Mouse (Mus musculus) large intestine, adult 2 months (tissue): ENCODE results near the gene Asgr1. TPM values are rescaled to one million over a fixed set of nuclear protein-coding genes. Genes with fewer than 3 reads are reported as not detected.

Experiments
- polyA plus RNA-seq: library from polyadenylated mRNA; depleted of rRNA; stranded (reverse); fragments of >200 nt; gene quantifications from 2 replicates; pipeline ENCODE4 v1.2.3, GENCODE M21; 2012; rRNA removed

The Asgr1 gene
- polyA plus RNA-seq, 1 experiment: not detected

Other genes starting within 250 kb of the Asgr1 start
- gene Tmem102, start 248.5 kb upstream of the Asgr1 start, polyA plus RNA-seq: 38.7 and 39.1 TPM in 2 replicates
- gene Gm39566, start 238.8 kb upstream of the Asgr1 start, polyA plus RNA-seq: not detected in 2 replicates
- gene Spem2, start 235.6 kb upstream of the Asgr1 start, polyA plus RNA-seq: not detected in 2 replicates
- 0.12 TPM in 1 of 2 replicates, not detected in the other for gene Spem1, start 231.9 kb upstream of the Asgr1 start, polyA plus RNA-seq
- gene Nlgn2, start 216.3 kb upstream of the Asgr1 start, polyA plus RNA-seq: 5.1 and 7.0 TPM in 2 replicates
- 194 and 208 TPM in 2 replicates for gene Tmem256, start 215.6 kb upstream of the Asgr1 start, polyA plus RNA-seq
- gene Plscr3, start 207.7 kb upstream of the Asgr1 start, polyA plus RNA-seq: 31.6 and 36.1 TPM in 2 replicates
- gene Tnk1, start 195.4 kb upstream of the Asgr1 start, polyA plus RNA-seq: 28.8 and 34.4 TPM in 2 replicates
- gene Tmem95, start 176.1 kb upstream of the Asgr1 start, polyA plus RNA-seq: not detected in 2 replicates
- 1.8 and 3.0 TPM in 2 replicates for gene Kctd11, start 172.7 kb upstream of the Asgr1 start, polyA plus RNA-seq
- 16.1 and 16.4 TPM in 2 replicates for gene Acap1, start 158.5 kb upstream of the Asgr1 start, polyA plus RNA-seq
- gene 2810408A11Rik, start 153.1 kb upstream of the Asgr1 start, polyA plus RNA-seq: 3.0 and 3.8 TPM in 2 replicates
- gene Neurl4, start 153.0 kb upstream of the Asgr1 start, polyA plus RNA-seq: 24.4 and 36.7 TPM in 2 replicates
- gene Gps2, start 140.2 kb upstream of the Asgr1 start, polyA plus RNA-seq: 69.2 and 79.9 TPM in 2 replicates
- 619 and 694 TPM in 2 replicates for gene Eif5a, start 132.1 kb upstream of the Asgr1 start, polyA plus RNA-seq
- 14.7 and 16.5 TPM in 2 replicates for gene Ybx2, start 118.3 kb upstream of the Asgr1 start, polyA plus RNA-seq
- 27.4 and 27.5 TPM in 2 replicates for gene Slc2a4, start 105.9 kb upstream of the Asgr1 start, polyA plus RNA-seq
- 1,377 and 1,643 TPM in 2 replicates for gene Cldn7, start 89.3 kb upstream of the Asgr1 start, polyA plus RNA-seq
- 134 and 154 TPM in 2 replicates for gene Ctdnep1, start 72.9 kb upstream of the Asgr1 start, polyA plus RNA-seq
- gene Elp5, start 71.6 kb upstream of the Asgr1 start, polyA plus RNA-seq: 70.5 and 78.1 TPM in 2 replicates
- gene Gabarap, start 62.9 kb upstream of the Asgr1 start, polyA plus RNA-seq: 527 and 719 TPM in 2 replicates
- 16.3 and 17.3 TPM in 2 replicates for gene Phf23, start 58.3 kb upstream of the Asgr1 start, polyA plus RNA-seq
- gene Dvl2, start 53.5 kb upstream of the Asgr1 start, polyA plus RNA-seq: 5.5 and 5.8 TPM in 2 replicates
- gene Acadvl, start 38.7 kb upstream of the Asgr1 start, polyA plus RNA-seq: 92.8 and 125 TPM in 2 replicates
- gene Dlg4, start 37.1 kb upstream of the Asgr1 start, polyA plus RNA-seq: 5.1 and 5.9 TPM in 2 replicates
- gene Asgr2, start 38.6 kb downstream of the Asgr1 start, polyA plus RNA-seq: 0.25 and 0.32 TPM in 2 replicates
- 3.5 and 5.2 TPM in 2 replicates for gene Mgl2, start 76.2 kb downstream of the Asgr1 start, polyA plus RNA-seq
- 1.4 and 2.9 TPM in 2 replicates for gene Clec10a, start 102.1 kb downstream of the Asgr1 start, polyA plus RNA-seq
- 4.5 and 5.3 TPM in 2 replicates for gene Slc16a11, start 158.7 kb downstream of the Asgr1 start, polyA plus RNA-seq
- gene Slc16a13, start 167.0 kb downstream of the Asgr1 start, polyA plus RNA-seq: 3.8 and 5.3 TPM in 2 replicates
- 1.2 and 1.5 TPM in 2 replicates for gene Bcl6b, start 175.7 kb downstream of the Asgr1 start, polyA plus RNA-seq
- 53.9 and 65.7 TPM in 2 replicates for gene 0610010K14Rik, start 183.8 kb downstream of the Asgr1 start, polyA plus RNA-seq
- 6.0 and 6.1 TPM in 2 replicates for gene Gm21988, start 185.7 kb downstream of the Asgr1 start, polyA plus RNA-seq
- 163 and 175 TPM in 2 replicates for gene Rnasek, start 185.8 kb downstream of the Asgr1 start, polyA plus RNA-seq
- gene Alox12, start 201.3 kb downstream of the Asgr1 start, polyA plus RNA-seq: 1.1 and 1.4 TPM in 2 replicates